Mouse (Mus musculus): ENCODE results near the gene Fbxl22. TPM values are rescaled to one million over a fixed set of nuclear protein-coding genes. Genes with fewer than 3 reads are reported as not detected.

The Fbxl22 gene
- polyA plus RNA-seq, 1 experiment from 2014 or later, result 0.89 TPM

DNA sequence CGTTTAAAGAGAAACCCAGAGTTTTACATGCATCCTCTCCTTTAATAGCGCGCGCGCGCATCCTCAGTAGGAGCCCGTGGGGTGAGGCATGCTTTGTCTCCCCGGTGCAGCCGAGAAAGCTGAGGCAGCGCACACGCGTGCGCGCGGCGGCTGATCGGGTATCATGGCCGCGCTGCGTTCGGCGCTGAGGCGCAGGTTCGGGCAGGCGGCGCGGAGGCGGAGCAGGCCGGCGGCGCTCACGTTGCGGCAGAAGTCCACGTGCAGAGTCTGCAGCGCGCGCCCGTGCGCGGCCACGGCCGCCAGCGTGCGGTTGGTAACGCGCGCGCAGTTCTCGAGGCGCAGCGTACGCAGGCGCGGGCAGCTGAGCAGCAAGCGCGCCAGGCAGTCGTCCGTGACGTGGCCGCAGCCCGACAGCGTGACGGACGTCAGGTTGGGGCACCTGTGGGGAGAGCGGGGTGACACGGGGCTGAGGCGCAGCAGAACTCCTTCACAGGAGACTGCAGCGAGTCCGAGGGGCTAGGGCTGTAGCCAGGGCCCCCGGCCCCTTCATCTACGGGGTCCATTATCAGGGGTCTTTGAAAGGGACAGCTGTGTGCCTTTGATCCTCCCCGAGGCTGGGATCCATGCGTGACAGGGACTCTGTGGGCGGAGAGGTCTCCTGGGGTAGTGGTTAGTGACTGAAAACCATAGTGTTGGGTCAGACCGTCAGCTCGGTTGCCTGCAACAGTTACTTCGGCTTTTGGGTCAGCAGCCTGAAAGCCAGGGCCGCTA is 2.6 kb downstream of the Fbxl22 start:
- peak overlapping the region; percentile 99 for H3K4me2 ChIP-seq (ENCODE audit: low read length)
- H3K9ac ChIP-seq (ENCODE audit: low read depth, low read length), result peak overlapping the region; percentile 83
- peak; percentile 93 for ATAC-seq
- H3K27me3 ChIP-seq (replicated peaks; ENCODE audit: control insufficient read depth, insufficient read depth, low read length), result no peaks in the 10 kb centered on the region
- peak overlapping the region; percentile 65 for H3K4me3 ChIP-seq (ENCODE audit: low read length)
- under 1% methylated on average over 77 of the region's 78 CpGs for WGBS
- H3K27ac ChIP-seq (ENCODE audit: low read depth, low read length), result peak overlapping the region; percentile 96
- H3K4me1 ChIP-seq (ENCODE audit: control insufficient read depth, insufficient read depth, low read depth, low read length), result peaks cover 20% of the 10 kb centered on the region
- peaks cover 29% of the 10 kb centered on the region for H3K36me3 ChIP-seq (ENCODE audit: control insufficient read depth, insufficient read depth, low read length)
- H3K9me3 ChIP-seq (ENCODE audit: control insufficient read depth, low read length), result no peaks in the 10 kb centered on the region

DNA sequence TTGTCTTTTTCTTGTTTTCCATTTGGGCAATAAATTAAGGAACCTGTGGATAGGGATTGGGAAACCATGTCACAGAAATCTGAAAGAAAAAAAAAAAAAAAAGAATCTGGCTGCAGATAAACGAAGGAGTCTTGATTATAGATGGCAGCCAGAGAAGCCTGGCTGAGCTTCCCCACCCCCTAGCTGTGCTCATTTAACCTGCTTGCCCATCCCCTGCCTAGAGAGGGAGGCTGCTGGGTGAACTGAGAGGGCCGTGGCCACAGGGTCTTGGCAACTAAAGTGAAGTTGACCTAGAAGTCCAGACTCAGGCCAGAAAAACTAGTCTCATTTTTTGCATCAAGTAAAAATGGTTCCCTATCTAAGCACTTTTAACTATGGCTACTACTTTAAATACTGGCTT is 3.4 kb downstream of the Fbxl22 start:
- ATAC-seq, result no peak

DNA sequence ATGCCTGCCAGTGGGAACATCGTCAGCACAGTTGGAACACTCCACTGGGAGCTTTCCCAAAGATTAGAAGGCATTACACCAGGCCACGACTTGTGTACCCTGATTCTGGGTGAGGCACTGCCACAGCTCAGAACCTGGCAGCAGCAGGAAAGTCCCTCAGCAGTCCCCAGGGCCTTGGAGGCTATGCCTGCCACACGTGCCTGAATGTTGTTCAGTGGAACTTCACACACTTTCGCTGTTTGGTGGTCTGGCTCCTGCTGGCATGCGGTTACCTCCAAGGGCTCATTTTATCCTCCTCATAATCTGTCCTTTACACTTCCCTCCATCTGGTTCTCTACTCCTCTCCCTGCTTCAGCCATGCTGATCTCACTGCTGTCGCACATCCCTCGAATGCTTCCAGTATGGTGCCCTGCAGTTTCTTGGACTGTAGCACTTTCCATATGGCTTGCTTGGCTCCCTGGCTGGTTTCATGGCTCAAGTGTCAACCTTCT is 4.0 kb downstream of the Fbxl22 start:
- no peaks in the 10 kb centered on the region for H3K9me3 ChIP-seq (ENCODE audit: control insufficient read depth, low read length)
- H3K4me3 ChIP-seq (ENCODE audit: low read length), result no peak overlapping the region
- H3K27ac ChIP-seq (ENCODE audit: low read depth, low read length), result peak overlapping the region; percentile 96
- no peak for ATAC-seq
- H3K36me3 ChIP-seq (ENCODE audit: control insufficient read depth, insufficient read depth, low read length), result peaks cover 25% of the 10 kb centered on the region
- H3K27me3 ChIP-seq (replicated peaks; ENCODE audit: control insufficient read depth, insufficient read depth, low read length), result no peaks in the 10 kb centered on the region
- no peak overlapping the region for H3K9ac ChIP-seq (ENCODE audit: low read depth, low read length)
- WGBS, result 54% methylated on average over 7 of the region's 7 CpGs
- peaks cover 23% of the 10 kb centered on the region for H3K4me1 ChIP-seq (ENCODE audit: control insufficient read depth, insufficient read depth, low read depth, low read length)
- H3K4me2 ChIP-seq (ENCODE audit: low read length), result peak overlapping the region; percentile 99

More for the DNA sequence above, 3.4 kb downstream of the Fbxl22 start:
- Histone ChIP-seq H3K36me3 (ENCODE audit: control insufficient read depth, insufficient read depth, low read length) (peaks cover 28% of the 10 kb centered on the region), H3K4me3 (ENCODE audit: low read length) (peak overlapping the region; percentile 65), H3K4me2 (ENCODE audit: low read length) (peak overlapping the region; percentile 99), H3K4me1 (ENCODE audit: control insufficient read depth, insufficient read depth, low read depth, low read length) (peaks cover 23% of the 10 kb centered on the region), H3K9me3 (ENCODE audit: control insufficient read depth, low read length) (no peaks in the 10 kb centered on the region), H3K27me3 (replicated peaks; ENCODE audit: control insufficient read depth, insufficient read depth, low read length) (no peaks in the 10 kb centered on the region), H3K27ac (ENCODE audit: low read depth, low read length) (peak overlapping the region; percentile 96), H3K9ac (ENCODE audit: low read depth, low read length) (peak overlapping the region; percentile 51; the same call in 1 of the 2 replicates)
- WGBS, result 4% methylated on average over 2 of the region's 2 CpGs

DNA sequence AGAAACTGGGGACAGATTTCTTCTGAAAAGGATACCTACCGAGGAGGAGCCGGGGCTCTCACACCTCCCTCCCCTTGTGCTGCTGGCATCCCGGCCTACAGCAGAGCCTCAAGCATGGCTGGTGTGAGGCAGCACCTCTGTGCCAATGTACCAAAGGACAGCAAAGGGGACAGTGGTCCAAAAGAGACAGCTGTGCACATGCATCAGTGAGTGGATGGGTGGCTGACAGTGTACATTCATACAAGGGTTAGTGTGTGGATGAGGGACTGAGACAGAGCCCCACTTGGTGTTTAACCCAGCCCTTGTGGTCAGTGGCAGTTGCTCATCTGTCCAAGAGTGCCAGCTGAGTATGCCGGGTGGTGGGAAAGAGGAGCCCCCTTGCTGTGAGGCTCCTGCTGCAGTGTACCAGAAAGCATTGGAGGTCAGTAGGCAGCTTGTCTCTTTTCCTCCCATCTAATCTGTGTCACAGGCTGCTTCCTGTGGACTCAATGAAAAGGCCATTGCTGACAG is 5.4 kb downstream of the Fbxl22 start:
- H3K36me3 ChIP-seq (ENCODE audit: control insufficient read depth, insufficient read depth, low read length), result peaks cover 35% of the 10 kb centered on the region
- peaks cover 22% of the 10 kb centered on the region for H3K4me1 ChIP-seq (ENCODE audit: control insufficient read depth, insufficient read depth, low read depth, low read length)
- H3K4me2 ChIP-seq (ENCODE audit: low read length), result no peak overlapping the region
- no peak overlapping the region for H3K9ac ChIP-seq (ENCODE audit: low read depth, low read length)
- no peak for ATAC-seq
- no peaks in the 10 kb centered on the region for H3K9me3 ChIP-seq (ENCODE audit: control insufficient read depth, low read length)
- no peak overlapping the region for H3K4me3 ChIP-seq (ENCODE audit: low read length)
- WGBS, result 73% methylated on average over 4 of the region's 4 CpGs
- no peak overlapping the region for H3K27ac ChIP-seq (ENCODE audit: low read depth, low read length)
- H3K27me3 ChIP-seq (replicated peaks; ENCODE audit: control insufficient read depth, insufficient read depth, low read length), result no peaks in the 10 kb centered on the region

DNA sequence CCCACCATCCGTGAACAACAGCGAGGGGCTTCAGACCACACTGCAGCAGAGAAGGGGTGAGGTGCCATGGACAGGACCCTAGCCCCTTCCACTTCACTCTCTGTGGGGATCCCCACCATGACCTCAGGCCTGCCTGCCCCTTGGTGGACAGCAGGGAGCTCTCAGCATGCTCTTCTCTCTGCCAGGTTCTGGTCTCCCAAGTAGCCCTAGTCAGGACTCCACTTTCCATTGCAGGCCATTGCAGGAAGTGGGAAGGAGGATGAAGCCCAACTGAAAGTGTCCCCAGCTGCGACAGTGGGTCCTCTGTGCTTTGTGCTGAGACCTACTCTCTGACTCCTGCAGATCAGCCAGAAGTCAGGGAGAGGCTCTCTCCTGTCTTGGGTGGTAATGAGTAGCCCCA is 6.7 kb downstream of the Fbxl22 start:
- Histone ChIP-seq H3K9me3 (ENCODE audit: control insufficient read depth, low read length) (no peaks in the 10 kb centered on the region), H3K36me3 (ENCODE audit: control insufficient read depth, insufficient read depth, low read length) (peaks cover 34% of the 10 kb centered on the region), H3K27ac (ENCODE audit: low read depth, low read length) (no peak overlapping the region), H3K4me3 (ENCODE audit: low read length) (no peak overlapping the region), H3K4me2 (ENCODE audit: low read length) (no peak overlapping the region), H3K4me1 (ENCODE audit: control insufficient read depth, insufficient read depth, low read depth, low read length) (peaks cover 17% of the 10 kb centered on the region), H3K9ac (ENCODE audit: low read depth, low read length) (no peak overlapping the region), H3K27me3 (replicated peaks; ENCODE audit: control insufficient read depth, insufficient read depth, low read length) (no peaks in the 10 kb centered on the region)
- 87% methylated on average over 3 of the region's 3 CpGs for WGBS
- no peak for ATAC-seq

DNA sequence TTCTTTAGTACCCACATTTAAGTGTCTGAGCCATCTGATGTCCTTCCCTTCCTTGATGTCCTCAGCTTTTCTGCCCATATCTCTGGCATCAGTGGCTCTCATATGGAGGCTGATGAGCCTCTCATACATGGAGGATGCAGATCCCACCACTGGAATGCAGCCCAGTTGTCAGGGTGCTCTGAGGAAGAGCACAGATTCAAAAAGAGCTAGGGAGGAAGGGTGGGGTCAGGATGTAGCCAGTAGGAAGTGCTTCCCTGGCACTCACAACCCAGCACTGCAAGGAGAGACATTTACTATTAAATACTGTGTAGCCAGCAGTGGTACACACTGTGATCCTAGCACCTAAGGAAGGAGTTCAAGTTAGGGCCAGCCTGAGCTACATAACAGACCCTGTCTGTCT is 8.0 kb downstream of the Fbxl22 start:
- Histone ChIP-seq H3K27ac (ENCODE audit: low read depth, low read length) (peak overlapping the region; percentile 59), H3K9ac (ENCODE audit: low read depth, low read length) (no peak overlapping the region), H3K27me3 (replicated peaks; ENCODE audit: control insufficient read depth, insufficient read depth, low read length) (no peaks in the 10 kb centered on the region), H3K4me1 (ENCODE audit: control insufficient read depth, insufficient read depth, low read depth, low read length) (peaks cover 16% of the 10 kb centered on the region), H3K4me3 (ENCODE audit: low read length) (no peak overlapping the region), H3K36me3 (ENCODE audit: control insufficient read depth, insufficient read depth, low read length) (peaks cover 42% of the 10 kb centered on the region), H3K9me3 (ENCODE audit: control insufficient read depth, low read length) (no peaks in the 10 kb centered on the region), H3K4me2 (ENCODE audit: low read length) (no peak overlapping the region)
- no peak for ATAC-seq

DNA sequence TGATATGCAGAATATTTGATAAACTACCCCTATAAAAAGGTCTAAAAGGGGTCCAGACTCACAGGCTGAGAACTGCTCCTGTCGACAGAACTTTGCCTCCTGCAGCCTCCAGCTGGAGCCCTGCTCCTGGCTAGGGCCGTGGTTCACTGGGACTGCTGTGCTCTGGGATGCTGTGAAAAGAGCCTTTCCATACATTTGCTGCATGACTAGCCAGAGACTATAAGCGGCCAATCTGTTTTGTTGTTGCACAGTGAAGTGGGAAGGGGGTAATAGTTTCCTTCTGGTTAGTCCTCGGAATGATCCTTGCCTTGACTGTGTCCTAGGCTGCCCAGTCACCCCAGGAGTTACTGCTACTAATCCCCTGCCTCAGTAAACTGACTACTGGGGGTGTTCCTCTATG is 8.4 kb downstream of the Fbxl22 start:
- ATAC-seq, result peak; percentile 61
- H3K4me3 ChIP-seq (ENCODE audit: low read length), result no peak overlapping the region
- peaks cover 45% of the 10 kb centered on the region for H3K36me3 ChIP-seq (ENCODE audit: control insufficient read depth, insufficient read depth, low read length)
- no peaks in the 10 kb centered on the region for H3K27me3 ChIP-seq (replicated peaks; ENCODE audit: control insufficient read depth, insufficient read depth, low read length)
- no peaks in the 10 kb centered on the region for H3K9me3 ChIP-seq (ENCODE audit: control insufficient read depth, low read length)
- H3K27ac ChIP-seq (ENCODE audit: low read depth, low read length), result peak overlapping the region; percentile 59
- H3K9ac ChIP-seq (ENCODE audit: low read depth, low read length), result no peak overlapping the region
- 17% methylated on average over 4 of the region's 4 CpGs for WGBS
- H3K4me1 ChIP-seq (ENCODE audit: control insufficient read depth, insufficient read depth, low read depth, low read length), result peaks cover 15% of the 10 kb centered on the region
- no peak overlapping the region for H3K4me2 ChIP-seq (ENCODE audit: low read length)

DNA sequence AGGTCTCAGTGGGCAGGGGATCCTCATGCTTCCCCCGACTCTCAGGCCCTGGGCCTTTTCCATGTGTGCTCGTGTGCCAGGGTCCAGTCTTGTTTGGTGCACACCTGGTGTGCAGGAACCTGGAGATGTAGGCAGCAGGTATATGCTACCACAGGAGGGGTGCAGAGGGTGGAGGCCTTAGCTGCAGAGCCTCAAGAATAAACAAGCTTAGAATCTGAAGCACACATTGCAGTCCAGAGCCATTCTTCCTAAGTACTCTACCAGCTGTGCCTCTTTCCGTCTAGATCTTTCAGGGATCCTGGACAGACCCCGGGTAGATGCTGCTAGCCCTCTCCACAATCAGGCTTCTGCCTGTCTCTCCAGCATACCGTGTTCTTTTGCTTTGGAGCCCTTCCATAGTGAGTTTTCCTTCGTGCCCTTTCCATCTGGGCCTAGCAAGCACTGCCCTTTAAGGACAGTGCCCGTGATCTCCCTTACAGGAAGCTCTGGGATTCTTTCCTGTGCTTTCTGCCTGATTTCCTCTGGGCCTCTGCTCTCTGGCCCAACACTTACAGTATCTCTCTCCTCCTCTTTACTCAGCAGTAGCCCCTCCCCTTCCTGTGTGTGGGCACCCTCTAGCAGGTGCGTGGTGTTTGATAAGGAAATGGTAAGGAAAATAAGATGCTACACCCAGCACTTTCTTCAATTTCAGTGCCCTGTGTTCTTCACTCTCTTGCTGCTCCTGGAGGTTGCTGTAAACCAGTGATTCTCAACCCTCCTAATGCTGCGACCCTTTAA is 9.1 kb downstream of the Fbxl22 start:
- H3K4me1 ChIP-seq (ENCODE audit: control insufficient read depth, insufficient read depth, low read depth, low read length), result peaks cover 8% of the 10 kb centered on the region
- ATAC-seq, result no peak
- no peaks in the 10 kb centered on the region for H3K9me3 ChIP-seq (ENCODE audit: control insufficient read depth, low read length)
- WGBS, result 53% methylated on average over 9 of the region's 9 CpGs
- H3K4me3 ChIP-seq (ENCODE audit: low read length), result no peak overlapping the region
- H3K27me3 ChIP-seq (replicated peaks; ENCODE audit: control insufficient read depth, insufficient read depth, low read length), result no peaks in the 10 kb centered on the region
- no peak overlapping the region for H3K4me2 ChIP-seq (ENCODE audit: low read length)
- peaks cover 46% of the 10 kb centered on the region for H3K36me3 ChIP-seq (ENCODE audit: control insufficient read depth, insufficient read depth, low read length)
- no peak overlapping the region; the same call in 1 of the 2 replicates for H3K27ac ChIP-seq (ENCODE audit: low read depth, low read length)
- H3K9ac ChIP-seq (ENCODE audit: low read depth, low read length), result 0 out of 2 replicates have a peak overlapping the region, but pooled peaks have one; percentile 13

DNA sequence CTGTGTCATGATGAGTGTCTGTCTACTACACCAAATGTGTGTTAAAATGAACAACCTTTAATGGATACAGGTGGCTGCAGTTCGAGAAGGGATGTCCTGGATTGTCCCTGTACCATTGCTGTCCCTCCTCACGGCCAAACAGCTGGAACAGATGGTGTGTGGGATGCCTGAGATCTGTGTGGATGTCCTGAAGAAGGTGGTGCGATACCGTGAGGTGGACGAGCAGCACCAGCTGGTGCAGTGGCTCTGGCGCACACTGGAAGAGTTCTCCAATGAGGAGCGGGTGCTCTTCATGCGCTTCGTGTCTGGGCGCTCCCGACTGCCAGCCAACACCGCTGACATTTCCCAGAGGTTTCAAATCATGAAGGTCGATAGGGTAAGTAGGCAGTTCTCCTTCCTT is 9.9 kb downstream of the Fbxl22 start:
- no peak overlapping the region for H3K4me2 ChIP-seq (ENCODE audit: low read length)
- H3K4me1 ChIP-seq (ENCODE audit: control insufficient read depth, insufficient read depth, low read depth, low read length), result peaks cover 4% of the 10 kb centered on the region; the same call in 1 of the 2 replicates
- H3K36me3 ChIP-seq (ENCODE audit: control insufficient read depth, insufficient read depth, low read length), result peaks cover 51% of the 10 kb centered on the region
- H3K9me3 ChIP-seq (ENCODE audit: control insufficient read depth, low read length), result no peaks in the 10 kb centered on the region
- no peaks in the 10 kb centered on the region for H3K27me3 ChIP-seq (replicated peaks; ENCODE audit: control insufficient read depth, insufficient read depth, low read length)
- no peak overlapping the region for H3K27ac ChIP-seq (ENCODE audit: low read depth, low read length)
- ATAC-seq, result no peak
- H3K9ac ChIP-seq (ENCODE audit: low read depth, low read length), result no peak overlapping the region
- WGBS, result 85% methylated on average over 13 of the region's 13 CpGs
- H3K4me3 ChIP-seq (ENCODE audit: low read length), result no peak overlapping the region

Data from hindbrain, embryonic 16.5 days (tissue).